Comparison of ENCODE assay signal across 9 mouse cellular contexts in the genomic region with DNA sequence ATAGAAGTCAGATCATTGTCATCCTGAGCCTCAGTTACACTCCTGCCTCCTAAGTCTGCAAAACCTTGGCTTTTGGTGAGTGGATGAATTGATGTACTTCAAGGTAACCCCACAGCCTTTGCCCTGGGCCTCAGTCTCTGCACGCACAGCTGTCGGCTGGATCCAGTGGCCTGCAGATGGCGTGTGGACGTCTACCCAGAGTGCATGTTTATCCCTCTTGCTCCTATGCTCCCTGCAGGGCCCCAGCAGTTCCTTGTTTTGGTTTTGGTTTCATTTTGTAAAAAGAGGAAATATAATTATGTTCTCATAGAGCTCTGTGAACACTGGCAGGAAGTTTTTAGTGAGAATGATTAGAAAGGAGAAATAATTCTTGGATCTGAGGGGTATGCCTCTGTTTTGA. TPM values are rescaled to one million over a fixed set of nuclear protein-coding genes. Genes with fewer than 3 reads are reported as not detected.
DNase-seq lines count a peak whose midpoint lies in the region; ATAC-seq lines count a peak whose summit lies in the region.
"Had no signal": no experiment of that assay in that cellular context is flagged by ENCODE, and none has a peak within 500 bp of the region (broad histone marks: within the 10 kb centered on the region; RNA-seq: fewer than 3 reads in every experiment).

No protein-coding gene starts in this region.

- peak; percentile 70; the same call in 1 of the 2 replicates for ATAC-seq in kidney, embryonic 15.5 days (replicated peaks; ENCODE audit: low FRiP score)

- no peak overlapping the region for H3K4me3 ChIP-seq in kidney, embryonic 15.5 days (replicated peaks)
- H3K4me3 ChIP-seq in midbrain, embryonic 10.5 days = no peak overlapping the region
- H3K4me3 ChIP-seq: neural tube, embryonic 12.5 days had no signal

- WGBS in kidney, embryonic 15.5 days = 38% methylated on average over 4 of the region's 4 CpGs
- 76% methylated on average over 4 of the region's 4 CpGs for WGBS in midbrain, embryonic 10.5 days

- H3K4me2 ChIP-seq in kidney, embryonic 15.5 days = no peak overlapping the region
- H3K4me2 ChIP-seq: neural tube, embryonic 12.5 days had no signal

- peak overlapping the region; percentile 64; the same call in 1 of the 2 replicates for H3K27ac ChIP-seq in kidney, embryonic 15.5 days
- no peak overlapping the region for H3K27ac ChIP-seq in midbrain, embryonic 10.5 days (replicated peaks)
- H3K27ac ChIP-seq: neural tube, embryonic 12.5 days had no signal

- peak; percentile 61 for DNase-seq in CD4-positive, CD25-positive, alpha-beta regulatory T cell, adult 2 months (ENCODE audit: low read depth, low spot score)
- peak; percentile 52 for DNase-seq in MN1 (ENCODE audit: low spot score)
- peak; percentile 22 for DNase-seq in fibroblast of lung, adult 2 months (ENCODE audit: low read depth)
- peak; percentile 88 for DNase-seq in lung, postnatal 36 days
- peak; percentile 45 for DNase-seq in thymus, postnatal 4 days
- DNase-seq in midbrain, embryonic 10.5 days (ENCODE audit: low spot score) = no peak
- DNase-seq in left cerebral cortex, postnatal 14 days (ENCODE audit: low spot score in 2 of 2) = no peak

- peaks cover 10% of the 10 kb centered on the region; the same call in 1 of the 2 replicates for H3K4me1 ChIP-seq in kidney, embryonic 15.5 days
- no peaks in the 10 kb centered on the region for H3K4me1 ChIP-seq in midbrain, embryonic 10.5 days
- H3K4me1 ChIP-seq: neural tube, embryonic 12.5 days had no signal

- peaks cover 6% of the 10 kb centered on the region; the same call in 1 of the 2 replicates for H3K36me3 ChIP-seq in kidney, embryonic 15.5 days
- H3K36me3 ChIP-seq in midbrain, embryonic 10.5 days = no peaks in the 10 kb centered on the region
- H3K36me3 ChIP-seq: neural tube, embryonic 12.5 days had no signal

- no peaks in the 10 kb centered on the region for H3K27me3 ChIP-seq in kidney, embryonic 15.5 days
- H3K27me3 ChIP-seq in midbrain, embryonic 10.5 days (ENCODE audit: low read depth, poor library complexity, severe bottlenecking) = no peaks in the 10 kb centered on the region
- H3K27me3 ChIP-seq: neural tube, embryonic 12.5 days had no signal

- no peak overlapping the region for H3K9ac ChIP-seq in kidney, embryonic 15.5 days
- H3K9ac ChIP-seq: neural tube, embryonic 12.5 days had no signal

- intact Hi-C loops in left cerebral cortex, postnatal 14 days (cut with DNase I) = no loop called here

- H3K9me3 ChIP-seq in kidney, embryonic 15.5 days (replicated peaks) = no peaks in the 10 kb centered on the region
- no peaks in the 10 kb centered on the region for H3K9me3 ChIP-seq in midbrain, embryonic 10.5 days (replicated peaks)
- H3K9me3 ChIP-seq: neural tube, embryonic 12.5 days had no signal

RNA-seq across cellular contexts. Expression of a gene that starts 46.4 kb away (rescaled TPM):
- 124 and 132 TPM in 2 replicates for polyA plus RNA-seq in kidney, embryonic 15.5 days (2015; fragmentation: Nextera tagmentation; extraction: Ambion mirVana)
- polyA plus RNA-seq in midbrain, embryonic 10.5 days (2016; fragmentation: Nextera tagmentation; extraction: Ambion mirVana) = 92.2 and 115 TPM in 2 replicates
- total RNA-seq in left cerebral cortex, postnatal 14 days (2021) = 100 to 1,000 TPM; 337 to 343 TPM

Comparison
In these comparisons a context has a peak if more than half of its experiments do, and no peak if none do; other contexts are left out.
1. DNase-seq: peak in CD4-positive, CD25-positive, alpha-beta regulatory T cell, adult 2 months (single experiment), MN1 (single experiment), fibroblast of lung, adult 2 months (single experiment), lung, postnatal 36 days (single experiment) and thymus, postnatal 4 days (single experiment); none in midbrain, embryonic 10.5 days (single experiment) and left cerebral cortex, postnatal 14 days (0 of 2).